Mouse (Mus musculus) right cerebral cortex, adult 2 months (tissue): ENCODE measurements around the gene Top2a.

Experiments used
- DNase-seq, 2 experiments: peaks; one replicate each; pipeline ENCODE4 v3.0.0; 2021 to 2022; ENCODE audit warnings: low spot score in 2 of 2

The Top2a gene

DNA sequence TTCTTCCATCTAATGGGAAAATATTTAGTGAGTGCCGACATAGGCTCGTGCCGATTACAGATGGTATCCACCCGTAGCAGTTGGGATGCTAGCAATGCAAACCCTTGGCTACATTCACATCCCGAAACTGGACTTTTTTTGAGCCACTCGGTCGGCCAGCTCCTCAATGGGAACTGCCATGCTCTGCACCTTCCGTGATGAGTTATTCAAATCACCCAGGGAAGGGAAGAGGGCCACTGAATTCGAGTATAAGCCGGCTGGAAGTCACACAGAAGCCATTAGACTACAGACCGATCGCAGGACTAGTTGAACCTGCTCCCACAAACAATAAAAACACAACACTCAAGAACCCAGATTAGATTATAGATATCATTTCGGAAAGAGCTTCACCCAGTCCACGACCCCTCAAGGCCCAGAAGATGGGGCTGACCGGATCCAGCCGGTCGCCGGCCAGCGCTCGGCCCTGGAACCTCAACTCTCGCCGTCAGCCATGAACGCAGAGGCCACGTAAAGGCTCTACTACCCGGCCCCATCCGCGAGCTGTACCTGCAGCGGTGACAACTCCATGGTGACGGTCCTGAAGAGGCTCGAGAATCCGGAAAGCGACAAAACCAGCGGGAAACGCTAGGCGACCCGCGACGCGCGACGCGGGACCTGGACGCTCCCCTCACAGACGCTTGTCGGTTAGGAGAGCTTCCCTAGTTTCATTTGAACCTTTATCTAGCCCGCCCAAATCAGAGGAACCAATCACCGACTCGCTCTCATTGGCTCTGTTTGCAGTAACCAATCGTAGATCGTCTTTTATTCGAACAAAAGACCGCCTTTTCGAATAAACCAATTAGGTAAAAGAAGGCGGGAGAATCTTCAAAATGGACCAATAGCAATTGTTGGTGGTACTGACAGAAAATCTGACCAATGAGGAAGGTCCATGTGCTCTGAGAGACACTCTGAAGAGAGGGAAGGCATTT is at the start of gene Top2a:
TSS of gene Top2a (minus strand) at position 690 of the 968 bp plus-strand sequence.
- peak; percentile 99 for DNase-seq

DNA sequence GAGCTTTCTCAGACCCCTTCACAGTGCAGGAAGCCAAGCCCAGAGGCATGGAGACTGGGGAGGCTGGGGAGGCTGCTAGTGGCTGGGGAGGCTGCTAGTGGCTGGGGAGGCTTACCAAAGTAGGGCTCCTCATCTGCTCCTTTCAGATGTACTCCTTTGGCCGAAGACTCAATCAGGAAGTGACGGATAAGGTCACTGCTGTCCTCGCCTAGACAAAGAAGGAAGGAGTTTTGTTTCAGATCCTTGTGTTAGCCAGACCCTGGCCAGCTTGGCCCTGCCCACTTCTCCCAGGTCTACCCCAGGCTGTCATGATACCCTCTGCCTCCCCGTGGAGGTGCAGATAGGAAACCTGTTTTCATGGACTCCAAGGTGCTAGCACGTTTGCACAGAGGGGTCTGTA is 49.8 kb upstream of the Top2a start:
- DNase-seq, result no peak

DNA sequence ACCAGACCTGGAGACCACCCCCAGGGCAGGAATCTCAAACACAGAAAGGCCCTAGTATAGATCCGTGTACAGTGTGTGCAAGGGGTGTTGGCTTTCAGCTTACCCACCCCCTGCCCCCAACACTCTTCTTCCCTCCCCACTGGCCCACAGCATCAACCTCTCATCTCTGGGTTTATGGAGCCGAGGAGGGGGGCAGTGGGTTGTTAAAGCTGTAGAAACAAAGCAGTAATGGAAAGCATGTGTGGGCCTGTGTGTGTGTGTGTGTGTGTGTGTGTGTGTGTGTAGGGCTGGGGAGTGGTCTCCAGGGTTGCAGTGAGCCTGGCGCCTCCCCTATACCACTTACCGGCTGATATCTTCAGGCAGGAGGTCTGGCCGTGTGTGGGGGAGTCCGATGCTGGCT is 47.9 kb upstream of the Top2a start:
- DNase-seq, result no peak

DNA sequence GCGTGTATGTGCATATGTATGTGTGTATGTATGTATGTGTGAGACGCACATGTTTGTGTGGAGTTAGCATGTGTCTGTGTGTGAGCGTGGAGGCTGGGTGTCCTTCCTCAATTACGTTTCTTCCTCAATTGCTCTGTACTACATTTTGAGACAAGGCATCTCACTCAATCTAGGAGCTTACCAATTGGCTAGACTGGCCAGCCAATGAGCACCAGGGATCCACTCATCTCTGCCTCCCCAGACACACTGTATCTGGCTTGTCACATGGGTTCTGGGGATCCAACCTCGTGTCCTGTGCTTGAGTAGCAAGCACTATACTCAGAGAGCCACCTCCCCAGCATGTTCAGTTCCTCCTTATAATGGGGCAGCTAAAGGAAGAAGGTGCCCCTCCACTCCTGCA is 44.5 kb upstream of the Top2a start:
- no peak for DNase-seq

DNA sequence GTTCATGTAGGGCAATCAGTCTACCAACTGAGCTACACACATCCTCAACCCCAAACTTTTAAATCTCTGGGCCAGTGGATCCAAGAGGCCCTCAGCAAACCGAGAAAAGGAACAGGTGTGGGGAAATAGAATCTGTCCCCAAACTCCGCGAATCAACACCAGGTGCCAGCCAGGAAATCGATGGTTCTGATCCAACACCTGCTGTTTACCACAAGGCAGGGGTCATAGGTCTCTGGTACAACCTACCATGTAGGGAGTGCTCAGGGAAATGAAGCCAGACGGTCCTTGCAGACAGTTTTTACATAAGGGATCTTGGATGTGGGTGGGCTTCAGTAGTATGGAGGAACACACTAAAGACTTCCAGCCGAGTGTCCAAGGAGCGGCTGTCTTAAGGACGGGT is 43.6 kb upstream of the Top2a start:
- DNase-seq, result no peak

DNA sequence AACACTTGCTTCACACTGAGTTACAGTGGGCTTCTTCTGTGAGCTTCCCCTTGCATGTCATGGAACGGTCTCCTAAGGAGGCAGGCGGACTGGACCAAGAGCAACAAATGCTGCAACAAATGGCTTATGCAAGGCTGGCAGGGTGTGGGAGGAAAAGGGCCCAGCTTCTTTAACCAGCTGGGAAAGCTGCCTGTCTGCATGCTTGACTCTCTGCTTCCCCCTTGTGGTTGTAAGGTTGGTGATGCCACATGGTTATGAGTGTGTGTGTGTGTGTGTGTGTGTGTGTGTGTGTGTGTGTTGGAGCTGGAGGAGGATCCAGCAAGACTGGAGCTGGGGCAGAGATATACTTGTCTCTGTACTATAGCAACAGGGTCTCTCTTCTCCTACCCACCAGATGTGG is 42.0 kb upstream of the Top2a start:
- DNase-seq, result peak; percentile 84 to 85

DNA sequence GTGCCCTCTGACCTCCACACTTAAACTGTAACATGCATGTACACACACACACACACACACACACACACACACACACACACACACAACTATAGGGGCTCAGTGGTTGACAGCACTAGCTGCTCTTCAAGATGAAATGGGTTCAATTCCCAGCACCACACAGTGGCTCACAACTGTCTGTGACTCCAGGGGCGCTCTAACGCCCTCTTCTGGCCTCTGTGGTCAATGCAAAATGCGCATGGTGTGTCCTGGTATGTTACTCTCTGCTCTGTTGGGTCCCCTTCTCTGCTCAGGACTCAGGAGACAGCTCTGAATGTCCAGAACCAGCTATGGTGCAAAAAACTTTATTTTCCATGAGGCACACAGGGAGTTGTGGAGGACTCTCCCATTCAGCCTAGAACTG is 41.4 kb upstream of the Top2a start:
- DNase-seq, result no peak

DNA sequence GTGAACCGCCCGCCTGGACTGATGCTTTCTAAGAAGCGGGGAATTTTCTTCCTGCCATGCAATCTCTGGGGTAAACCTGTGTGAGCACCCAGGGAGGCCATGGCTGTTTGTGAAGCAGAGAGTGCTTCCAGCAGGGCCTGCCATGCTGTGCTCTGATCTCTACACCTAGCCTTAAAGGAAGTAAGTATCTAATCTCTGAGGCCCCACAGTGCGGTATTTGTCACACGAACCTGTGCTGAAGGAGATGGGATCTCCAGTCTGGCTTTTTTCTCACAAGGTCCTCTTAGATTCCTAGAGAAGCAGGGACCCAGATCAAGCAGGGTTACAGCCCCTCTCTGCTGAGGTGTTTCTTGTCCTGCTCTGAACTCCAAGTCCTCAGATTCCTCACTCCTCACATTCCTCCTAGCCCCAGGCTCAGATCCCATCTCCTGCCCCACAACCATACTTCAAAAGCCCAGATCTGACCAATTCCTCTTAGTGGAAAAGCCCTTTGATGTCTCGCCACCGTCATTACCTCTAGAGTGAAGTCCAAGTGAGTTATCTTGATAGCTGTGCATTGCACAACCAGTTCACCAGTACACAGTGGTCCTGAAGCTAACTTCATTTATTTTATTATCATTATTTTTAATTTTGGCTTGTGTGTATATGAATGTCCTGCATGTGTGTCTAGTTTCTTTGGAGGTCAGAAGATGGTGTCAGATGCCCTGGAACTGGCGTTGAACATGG is 39.6 kb upstream of the Top2a start:
- no peak for DNase-seq

DNA sequence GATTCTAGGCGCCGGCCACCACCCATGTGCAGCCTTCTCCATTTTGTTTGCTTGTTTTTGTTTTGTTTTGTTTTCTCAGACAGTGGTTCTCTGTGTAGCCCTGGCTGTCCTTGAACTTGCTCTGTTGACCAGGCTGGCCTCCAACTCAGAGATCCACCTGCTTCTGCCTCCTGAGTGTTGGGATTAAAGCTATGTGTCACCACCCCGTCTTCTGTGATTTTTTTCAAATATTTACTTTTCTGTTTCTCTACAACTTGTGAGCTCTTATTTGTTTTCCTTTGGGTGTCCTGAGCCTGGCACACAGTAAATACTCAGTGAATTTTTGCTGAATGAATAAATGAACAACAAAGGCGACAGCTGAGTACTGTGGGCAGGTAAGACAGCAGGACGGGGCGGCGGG is 38.7 kb upstream of the Top2a start:
- DNase-seq, result no peak

DNA sequence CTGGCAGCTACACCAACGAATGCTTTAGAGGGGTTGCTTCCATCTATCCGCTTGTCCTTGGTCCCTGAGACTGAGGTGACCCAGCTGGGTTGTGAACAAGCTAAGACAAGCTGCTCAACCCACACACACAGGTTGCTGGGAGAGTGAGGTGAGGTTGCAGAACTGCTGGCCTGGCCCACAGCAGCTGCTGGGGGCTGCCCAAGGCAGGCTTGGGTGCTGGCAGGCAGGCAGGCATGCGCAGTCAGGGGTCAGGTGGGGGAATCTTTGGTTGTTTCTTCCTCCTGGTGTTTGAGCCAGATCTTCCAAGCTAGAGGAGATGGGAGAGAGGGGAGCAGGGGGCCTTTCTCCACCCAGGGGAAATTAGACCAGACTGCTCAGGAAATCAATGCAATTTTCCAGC is 36.4 kb upstream of the Top2a start:
- no peak for DNase-seq

DNA sequence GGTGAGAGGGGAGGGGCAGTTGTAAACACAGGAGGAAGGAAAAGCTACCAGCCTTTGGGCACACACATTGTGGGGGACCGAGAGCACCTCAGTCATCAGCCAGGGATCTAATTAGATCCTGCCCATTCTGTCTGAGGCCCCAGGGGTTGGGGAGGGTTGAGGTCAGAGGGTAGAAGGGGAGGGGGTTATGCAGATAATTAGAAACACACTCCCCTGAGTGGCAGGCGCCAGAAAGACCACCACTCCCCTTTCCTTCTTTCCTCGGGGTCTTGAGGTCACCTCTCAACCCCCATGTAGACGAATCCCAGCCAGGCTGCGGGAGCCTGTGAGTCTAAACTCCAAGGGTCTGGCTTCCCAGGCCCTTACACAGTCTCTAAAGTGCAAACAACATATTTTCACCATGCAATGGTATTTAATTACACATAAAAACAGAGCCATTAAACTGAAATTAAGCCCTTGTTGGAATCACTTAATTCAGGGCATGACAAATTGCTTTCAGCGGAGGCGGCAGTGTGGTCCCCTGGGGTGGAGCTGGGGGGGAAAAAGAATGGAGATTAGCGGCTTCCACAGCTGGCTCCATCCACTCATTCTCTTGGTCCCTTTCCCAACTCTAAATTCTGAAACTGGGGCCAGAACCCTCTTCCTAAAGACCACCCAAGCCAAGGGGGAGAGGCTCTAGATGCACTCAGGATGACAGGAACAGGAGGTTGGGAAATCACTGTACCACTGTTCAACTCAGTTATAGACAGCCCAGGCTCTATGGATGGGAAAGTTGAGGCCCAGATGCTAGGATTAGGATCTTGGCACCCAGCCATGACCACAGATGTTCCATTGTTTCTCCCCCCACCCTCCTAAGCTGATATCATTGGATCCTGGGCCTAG is 31.8 kb upstream of the Top2a start:
- DNase-seq, result no peak

DNA sequence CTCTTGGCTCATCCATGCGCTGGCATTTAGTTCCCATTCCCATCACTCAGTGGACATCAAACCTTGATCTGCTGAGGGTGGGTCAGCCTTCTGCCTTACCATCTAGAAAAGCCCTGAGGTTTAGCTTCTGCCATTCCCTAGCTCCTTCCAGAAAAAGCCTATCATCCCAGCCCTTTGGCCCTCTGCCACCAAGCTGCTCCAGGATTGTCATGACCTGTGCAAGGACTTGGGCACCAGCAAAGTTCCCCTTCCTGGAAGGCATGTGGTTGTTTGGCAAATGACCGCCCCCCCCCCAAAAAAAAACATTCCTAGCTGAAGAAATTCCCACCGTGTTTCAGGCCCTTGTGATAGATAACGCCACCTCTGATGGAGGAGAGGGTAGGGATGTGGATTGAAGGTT is 31.2 kb upstream of the Top2a start:
- DNase-seq, result no peak

DNA sequence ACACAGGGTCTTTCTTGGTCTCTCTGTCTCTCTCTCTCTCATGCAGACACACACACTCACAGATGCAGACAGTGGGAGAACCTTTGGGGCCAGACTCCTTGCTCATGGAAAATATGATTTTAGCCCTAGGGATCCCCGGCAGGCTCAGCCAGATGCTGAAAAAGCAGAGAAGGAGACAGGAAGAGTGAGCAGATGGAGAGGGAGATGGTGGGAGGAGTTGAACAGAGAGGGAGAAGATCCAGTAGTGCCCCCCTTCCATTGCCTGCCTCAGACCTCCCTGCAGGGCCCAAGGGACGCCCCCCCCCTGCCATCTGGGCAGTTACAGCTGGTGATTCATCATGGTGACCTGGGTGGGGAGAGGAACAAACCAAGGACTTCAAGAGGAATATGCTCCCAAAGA is 23.7 kb upstream of the Top2a start:
- DNase-seq, result peak in 1 of 2 experiments; percentile 16

DNA sequence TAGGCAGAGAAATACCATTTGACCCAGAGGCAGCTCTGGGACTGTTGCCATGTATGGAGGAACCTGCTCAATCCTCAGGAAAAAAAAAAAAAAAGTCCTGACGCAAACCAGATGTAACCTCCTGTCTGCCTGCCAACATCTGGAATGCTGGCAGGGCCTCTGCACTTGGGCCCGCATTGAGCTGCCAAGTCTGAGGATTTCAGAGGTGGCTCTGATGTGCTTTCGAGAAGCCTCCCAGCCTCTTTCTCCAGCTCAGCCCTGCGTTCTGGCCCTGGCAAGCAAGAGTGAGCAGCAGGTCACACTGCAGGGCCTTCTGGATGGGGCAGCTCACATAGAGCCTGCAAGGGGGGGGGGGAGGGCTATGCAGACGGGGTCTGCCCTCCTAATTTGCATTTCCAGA is 23.1 kb upstream of the Top2a start:
- DNase-seq, result no peak

DNA sequence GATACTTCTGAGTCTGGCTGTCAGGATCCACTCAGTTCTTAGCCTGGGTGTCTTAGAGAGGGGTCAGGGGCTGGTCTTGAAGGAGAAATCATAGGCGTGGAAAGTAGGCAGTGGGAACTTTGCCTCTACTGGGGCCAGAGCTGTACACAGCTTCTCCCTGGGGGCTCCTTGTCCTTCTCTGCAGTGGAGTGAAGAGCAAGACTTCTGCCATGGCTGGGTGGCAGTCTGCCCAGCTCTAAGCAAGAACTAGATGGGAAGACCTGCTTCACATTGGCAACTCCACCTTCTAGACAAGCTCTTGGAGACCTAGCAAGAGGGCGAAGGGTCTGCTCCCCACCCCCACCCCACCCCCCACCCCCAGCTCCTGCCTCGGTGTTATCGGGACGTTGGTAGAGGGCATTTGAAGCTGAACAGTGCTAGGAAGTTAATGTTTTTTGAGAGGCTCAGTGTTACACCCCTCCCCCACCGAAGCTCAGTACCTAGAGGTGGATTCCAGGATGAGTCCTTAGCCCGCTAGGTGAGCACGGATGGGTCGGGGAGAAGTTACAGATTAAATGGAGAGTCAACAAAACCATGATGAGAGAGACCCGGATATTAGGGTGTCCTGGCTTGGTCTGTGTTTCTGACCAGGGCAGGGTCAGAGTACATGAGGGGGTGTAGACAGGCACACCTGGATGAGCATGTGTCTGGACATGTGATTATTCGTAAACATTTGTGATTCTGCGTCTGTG is 21.3 kb upstream of the Top2a start:
- DNase-seq, result no peak

DNA sequence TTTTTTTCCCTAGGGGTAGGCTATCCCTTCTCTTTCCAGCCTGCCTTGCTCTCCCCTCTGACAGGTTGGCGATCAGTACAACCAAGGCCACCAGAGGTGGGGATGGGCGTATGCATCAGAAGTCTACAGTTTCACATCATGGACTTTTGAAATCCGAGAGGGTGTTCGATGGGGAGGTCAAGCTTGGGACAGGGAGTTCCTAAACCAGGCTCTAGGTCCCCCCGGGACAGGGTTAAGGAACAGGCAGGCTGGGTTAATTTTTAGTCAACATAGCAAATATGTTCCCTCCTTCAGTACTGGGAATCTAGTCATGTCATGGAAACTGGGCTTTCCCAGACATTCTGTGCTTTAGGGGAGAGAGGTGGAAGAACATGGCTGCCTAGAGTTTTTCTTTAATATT is 20.3 kb upstream of the Top2a start:
- DNase-seq, result no peak

DNA sequence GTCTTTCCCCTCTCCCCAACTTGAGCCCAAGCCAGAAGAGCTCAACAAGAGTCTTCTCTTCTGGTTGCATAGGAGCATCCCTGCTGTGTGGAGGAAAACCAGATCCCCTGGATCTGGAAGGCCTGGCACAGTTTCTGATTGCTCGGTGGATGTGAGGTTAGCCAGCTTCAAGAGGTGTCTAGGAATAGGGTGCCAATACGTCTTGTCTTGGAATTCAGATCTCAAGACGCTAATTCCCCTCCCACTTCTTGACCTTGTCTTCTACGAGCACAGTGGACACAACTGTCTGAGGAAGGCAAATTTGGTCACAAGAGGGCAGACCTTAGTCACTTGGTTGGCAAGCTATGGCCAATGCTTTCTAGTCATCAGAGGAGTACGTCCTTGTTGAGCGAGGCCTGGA is 19.6 kb upstream of the Top2a start:
- DNase-seq, result no peak

DNA sequence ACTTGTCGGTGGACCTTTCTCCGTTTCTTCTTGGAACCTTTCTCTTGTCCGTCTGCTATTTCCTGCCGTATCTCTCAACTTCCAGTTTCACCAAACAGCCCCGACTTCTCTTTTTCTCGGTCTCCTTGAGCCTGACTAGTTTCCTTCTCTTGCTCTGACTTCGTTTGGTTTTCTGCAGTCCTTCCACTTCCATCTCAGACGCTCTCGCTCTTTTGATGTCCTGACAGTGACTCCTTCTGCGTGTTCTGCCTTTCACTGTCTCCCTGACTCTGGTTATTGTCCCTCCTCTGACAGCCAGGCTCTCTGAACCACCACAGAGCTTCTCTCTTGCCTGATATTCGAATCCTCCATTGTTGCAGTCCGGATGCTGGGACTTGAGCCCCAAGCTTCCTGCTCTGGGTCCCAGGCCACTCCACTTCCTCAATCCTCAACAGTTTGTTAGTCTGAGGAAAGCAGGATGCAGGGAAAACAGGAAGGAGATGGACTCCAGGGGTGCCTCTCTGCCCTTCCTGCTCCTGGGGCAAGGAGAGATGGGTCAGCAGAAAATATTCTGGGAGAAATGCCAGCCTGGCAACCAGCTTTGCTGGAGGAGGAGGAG is 18.9 kb upstream of the Top2a start:
- DNase-seq, result no peak

DNA sequence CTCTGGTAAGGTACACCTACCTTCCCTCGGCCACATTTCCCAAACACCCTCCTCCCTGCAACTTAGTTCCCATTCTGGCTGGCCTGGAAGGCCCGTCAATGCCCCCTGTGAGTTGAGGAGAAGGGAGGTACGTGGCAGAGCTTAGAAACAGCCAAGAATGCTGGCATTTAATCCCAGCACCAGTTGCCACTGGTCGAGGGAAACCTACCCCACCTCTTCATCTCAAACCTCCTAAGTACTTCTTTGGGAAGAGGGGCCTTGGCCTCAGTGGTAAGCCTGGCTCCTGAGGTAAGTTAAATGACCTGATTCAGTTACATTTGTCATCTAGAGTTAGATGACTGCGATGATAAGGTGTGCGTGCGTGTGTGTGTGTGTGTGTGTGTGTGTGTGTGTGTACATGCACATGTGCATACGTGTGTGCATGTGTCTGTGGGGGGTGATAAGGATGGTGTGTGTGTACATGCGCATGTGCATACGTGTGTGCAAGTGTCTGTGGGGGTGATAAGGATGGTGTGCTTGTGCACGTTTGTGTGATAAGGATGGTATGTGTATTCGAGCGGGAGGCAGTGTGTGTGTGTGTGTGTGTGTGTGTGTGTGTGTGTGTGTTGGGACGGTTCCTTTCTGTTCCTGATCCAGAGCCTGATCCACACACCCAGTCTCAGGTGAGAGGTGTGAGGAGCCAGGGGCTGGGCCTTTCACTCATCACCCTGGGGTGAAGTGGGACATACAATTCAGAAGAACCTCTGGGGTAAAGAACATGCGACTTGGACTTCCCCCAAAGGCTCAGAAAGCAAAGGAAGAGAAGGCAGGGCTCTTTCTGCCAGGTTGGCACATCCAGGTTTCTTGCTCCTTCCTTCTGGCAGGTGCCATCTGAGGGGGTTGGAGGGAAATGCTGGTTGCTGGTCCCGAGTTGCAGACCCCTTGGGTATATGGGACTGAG is 18.1 kb upstream of the Top2a start:
- no peak for DNase-seq
